Mouse (Mus musculus): ENCODE measurements around the gene Ccl11. TPM values are rescaled to one million over a fixed set of nuclear protein-coding genes. Genes with fewer than 3 reads are reported as not detected.

Ccl11 gene
- total RNA-seq, 1 experiment from 2014 or later, result not detected

- no peak for ATAC-seq (replicated peaks in 1 of 2; ENCODE audit: insufficient read depth in 1 of 2, low FRiP score in 2 of 2, low TSS enrichment in 1 of 2, low read depth in 1 of 2, poor library complexity in 2 of 2, severe bottlenecking in 2 of 2)
Measured at GRCm38 (mm10) chr11:82101529-82101928, 43.9 kb downstream of the Ccl11 start, which contains the start of gene Ccl12. Gene Ccl12 (plus strand): TSS chr11:82101845.

- no peak for ATAC-seq (replicated peaks in 1 of 2; ENCODE audit: insufficient read depth in 1 of 2, low FRiP score in 2 of 2, low TSS enrichment in 1 of 2, low read depth in 1 of 2, poor library complexity in 2 of 2, severe bottlenecking in 2 of 2)
Measured at GRCm38 (mm10) chr11:82109611-82110010, 52.0 kb downstream of the Ccl11 start.

GRCm38 (mm10) chr11:82110372-82111248, 53.0 kb downstream of the Ccl11 start:
- ATAC-seq (replicated peaks in 1 of 2; ENCODE audit: insufficient read depth in 1 of 2, low FRiP score in 2 of 2, low TSS enrichment in 1 of 2, low read depth in 1 of 2, poor library complexity in 2 of 2, severe bottlenecking in 2 of 2), result no peak

Other genes with a start within 250 kb of the Ccl11 start
- not detected in 2 replicates for gene 5530401A14Rik, start 197.2 kb upstream of the Ccl11 start, total RNA-seq (2017)
- not detected in 2 replicates for gene Asic2, start 89.4 kb upstream of the Ccl11 start, total RNA-seq (2017)
- 3.8 and 5.8 TPM in 2 replicates for gene Ccl2, start 22.3 kb upstream of the Ccl11 start, total RNA-seq (2017)
- not detected in 2 replicates for gene Gm17268, start 19.3 kb upstream of the Ccl11 start, total RNA-seq (2017)
- gene Ccl7, start 12.1 kb upstream of the Ccl11 start, total RNA-seq (2017), result not detected in 2 replicates
- gene Ccl12, start 44.0 kb downstream of the Ccl11 start, total RNA-seq (2017), result not detected in 2 replicates
- gene Ccl8, start 57.4 kb downstream of the Ccl11 start, total RNA-seq (2017), result not detected in 2 replicates
- gene Ccl1, start 247.9 kb downstream of the Ccl11 start, total RNA-seq (2017), result not detected in 2 replicates

All from hematopoietic stem cell, adult 5-6 weeks (primary cell).